Mouse (Mus musculus): Measurements from ENCODE around the gene Anp32a. TPM values are rescaled to one million over a fixed set of nuclear protein-coding genes. Genes with fewer than 3 reads are reported as not detected.
A peak's percentile ranks its signal among the peaks of the same experiment; 100 is the strongest.

Anp32a gene
- total RNA-seq, 1 experiment from 2014 or later = 883 TPM

GRCm38 (mm10) chr9:62345081-62345481 lies 4.0 kb downstream of the Anp32a start:
- no peak for ATAC-seq (replicated peaks; ENCODE audit: insufficient number of reproducible peaks, low FRiP score, low TSS enrichment, poor library complexity, severe bottlenecking)

GRCm38 (mm10) chr9:62345633-62346387 lies 4.7 kb downstream of the Anp32a start:
- no peak for ATAC-seq (replicated peaks; ENCODE audit: insufficient number of reproducible peaks, low FRiP score, low TSS enrichment, poor library complexity, severe bottlenecking)

GRCm38 (mm10) chr9:62346388-62346679 lies 5.2 kb downstream of the Anp32a start:
- ATAC-seq (replicated peaks; ENCODE audit: insufficient number of reproducible peaks, low FRiP score, low TSS enrichment, poor library complexity, severe bottlenecking) = no peak

GRCm38 (mm10) chr9:62347201-62347600 lies 6.1 kb downstream of the Anp32a start:
- ATAC-seq (replicated peaks; ENCODE audit: insufficient number of reproducible peaks, low FRiP score, low TSS enrichment, poor library complexity, severe bottlenecking) = no peak

- ATAC-seq (replicated peaks; ENCODE audit: insufficient number of reproducible peaks, low FRiP score, low TSS enrichment, poor library complexity, severe bottlenecking) = no peak
Observed at GRCm38 (mm10) chr9:62348050-62348449, 7.0 kb downstream of the Anp32a start.

GRCm38 (mm10) chr9:62348467-62348985 lies 7.4 kb downstream of the Anp32a start:
- ATAC-seq (replicated peaks; ENCODE audit: insufficient number of reproducible peaks, low FRiP score, low TSS enrichment, poor library complexity, severe bottlenecking) = no peak

GRCm38 (mm10) chr9:62349250-62349649 lies 8.2 kb downstream of the Anp32a start:
- no peak for ATAC-seq (replicated peaks; ENCODE audit: insufficient number of reproducible peaks, low FRiP score, low TSS enrichment, poor library complexity, severe bottlenecking)

- no peak for ATAC-seq (replicated peaks; ENCODE audit: insufficient number of reproducible peaks, low FRiP score, low TSS enrichment, poor library complexity, severe bottlenecking)
Observed at GRCm38 (mm10) chr9:62350721-62351120, 9.6 kb downstream of the Anp32a start.

- ATAC-seq (replicated peaks; ENCODE audit: insufficient number of reproducible peaks, low FRiP score, low TSS enrichment, poor library complexity, severe bottlenecking) = no peak
Observed at GRCm38 (mm10) chr9:62351200-62351599, 10.1 kb downstream of the Anp32a start.

- ATAC-seq (replicated peaks; ENCODE audit: insufficient number of reproducible peaks, low FRiP score, low TSS enrichment, poor library complexity, severe bottlenecking) = peak; percentile 84
Observed at GRCm38 (mm10) chr9:62353784-62354183, 12.7 kb downstream of the Anp32a start.

- ATAC-seq (replicated peaks; ENCODE audit: insufficient number of reproducible peaks, low FRiP score, low TSS enrichment, poor library complexity, severe bottlenecking) = no peak
Observed at GRCm38 (mm10) chr9:62354838-62355719, 14.0 kb downstream of the Anp32a start.

- no peak for ATAC-seq (replicated peaks; ENCODE audit: insufficient number of reproducible peaks, low FRiP score, low TSS enrichment, poor library complexity, severe bottlenecking)
Observed at GRCm38 (mm10) chr9:62355763-62356162, 14.7 kb downstream of the Anp32a start.

GRCm38 (mm10) chr9:62357593-62357992 lies 16.5 kb downstream of the Anp32a start:
- no peak for ATAC-seq (replicated peaks; ENCODE audit: insufficient number of reproducible peaks, low FRiP score, low TSS enrichment, poor library complexity, severe bottlenecking)

- no peak for ATAC-seq (replicated peaks; ENCODE audit: insufficient number of reproducible peaks, low FRiP score, low TSS enrichment, poor library complexity, severe bottlenecking)
Observed at GRCm38 (mm10) chr9:62358851-62359250, 17.8 kb downstream of the Anp32a start.

GRCm38 (mm10) chr9:62360889-62361288 lies 19.8 kb downstream of the Anp32a start:
- ATAC-seq (replicated peaks; ENCODE audit: insufficient number of reproducible peaks, low FRiP score, low TSS enrichment, poor library complexity, severe bottlenecking) = no peak

- no peak for ATAC-seq (replicated peaks; ENCODE audit: insufficient number of reproducible peaks, low FRiP score, low TSS enrichment, poor library complexity, severe bottlenecking)
Observed at GRCm38 (mm10) chr9:62362835-62363385, 21.8 kb downstream of the Anp32a start.

- ATAC-seq (replicated peaks; ENCODE audit: insufficient number of reproducible peaks, low FRiP score, low TSS enrichment, poor library complexity, severe bottlenecking) = peak; percentile 92
Observed at GRCm38 (mm10) chr9:62363619-62364018, 22.5 kb downstream of the Anp32a start.

GRCm38 (mm10) chr9:62364216-62364615 lies 23.1 kb downstream of the Anp32a start:
- ATAC-seq (replicated peaks; ENCODE audit: insufficient number of reproducible peaks, low FRiP score, low TSS enrichment, poor library complexity, severe bottlenecking) = no peak

- ATAC-seq (replicated peaks; ENCODE audit: insufficient number of reproducible peaks, low FRiP score, low TSS enrichment, poor library complexity, severe bottlenecking) = no peak
Observed at GRCm38 (mm10) chr9:62364831-62365230, 23.7 kb downstream of the Anp32a start.
